Mouse (Mus musculus) CH12.LX (cell line): ENCODE measurements around the gene Dpy19l3.

Source experiments
- CTCF ChIP-seq, 2 experiments: IDR thresholded peaks in 1 of 2; conservative IDR thresholded peaks in 1 of 2; 2 replicates each; pipeline ENCODE4 v1.5.1; 2011 to 2012; ENCODE audit warnings: low read depth in 2 of 2, low read length in 2 of 2, improper control_type of control experiment in 1 of 2, inconsistent platforms in 1 of 2, mild to moderate bottlenecking in 1 of 2, moderate library complexity in 1 of 2
- ETS1 ChIP-seq: conservative IDR thresholded peaks from 2 replicates; pipeline ENCODE4 v1.6.1; 2012; ENCODE audit warnings: low read depth, mild to moderate bottlenecking, inconsistent platforms, low read length, improper control_type of control experiment, moderate library complexity
- NELFE ChIP-seq: IDR thresholded peaks from 2 replicates; pipeline ENCODE4 v1.6.1; 2011; ENCODE audit warnings: low read depth, low read length, improper control_type of control experiment
- POLR2A ChIP-seq: IDR thresholded peaks from 2 replicates; pipeline ENCODE4 v1.6.1; 2011; ENCODE audit warnings: low read depth, mild to moderate bottlenecking, improper control_type of control experiment, low read length
- TCF12 ChIP-seq: IDR thresholded peaks from 2 replicates; pipeline ENCODE4 v1.6.1; 2014; ENCODE audit warnings: low read depth, mild to moderate bottlenecking, inconsistent platforms, low read length, improper control_type of control experiment

- no peak for TF ChIP-seq POLR2A
- no peak for TF ChIP-seq ETS1
- no peak for TF ChIP-seq TCF12
- TF ChIP-seq CTCF (conservative IDR thresholded peaks at IDR 0.05 in 1 of 2, IDR thresholded peaks at IDR 0.05 in 1 of 2; ENCODE audit: low read depth in 2 of 2, low read length in 2 of 2): no peak
- TF ChIP-seq NELFE: no peak
Measured at GRCm38 (mm10) chr7:35710366-35710765, 43.9 kb downstream of the Dpy19l3 start.
